8 mouse cellular contexts compared by ENCODE assay signal in the genomic region with DNA sequence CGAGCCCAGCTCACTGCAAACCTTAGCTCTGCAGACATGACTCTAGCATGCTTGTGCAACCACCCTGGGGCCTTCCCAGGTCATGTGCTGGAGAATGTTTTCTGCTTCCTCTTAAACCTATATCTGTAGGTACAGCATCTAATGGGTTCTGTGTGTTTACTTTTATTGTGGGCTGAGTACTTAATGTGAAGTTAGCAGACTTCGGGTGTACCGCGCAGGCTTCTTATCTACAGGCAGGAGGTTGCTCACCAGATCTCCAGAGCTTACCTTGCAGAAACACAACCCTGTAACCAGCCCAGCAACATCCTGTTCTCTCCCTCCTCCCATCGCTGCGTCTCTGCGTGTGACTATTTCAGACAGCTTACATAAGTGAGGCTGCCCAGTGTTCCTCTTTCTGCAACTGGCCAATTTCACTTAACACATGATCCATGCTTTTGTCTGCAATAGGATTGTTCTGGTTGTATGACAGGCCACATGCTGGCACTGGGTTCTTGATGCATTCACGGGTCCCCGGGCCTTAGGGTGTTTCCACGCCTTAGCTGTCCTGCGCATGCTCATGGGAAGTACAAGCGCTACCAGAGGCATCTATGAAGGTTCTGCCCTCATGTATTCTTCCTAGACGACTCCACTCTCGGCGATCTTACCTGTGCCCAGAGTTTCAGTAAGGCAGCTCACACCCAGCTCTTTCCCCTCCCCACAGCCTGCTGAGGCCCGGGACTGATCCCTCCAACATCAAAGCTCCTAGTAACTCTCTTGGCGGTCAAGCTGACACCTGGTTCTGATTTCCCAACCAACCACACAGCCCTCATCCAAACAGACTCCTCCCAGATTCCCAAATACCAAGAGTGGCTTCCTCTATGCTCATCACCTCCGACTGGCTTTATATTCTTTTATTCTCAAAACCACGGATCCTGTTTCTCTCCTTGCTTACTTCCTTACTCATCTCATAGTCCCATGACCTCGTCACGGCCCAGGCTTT.
DNase-seq lines count a peak whose midpoint lies in the region; ATAC-seq and TF ChIP-seq lines count a peak whose summit lies in the region.

No protein-coding gene starts in this region.

- no peak for ATAC-seq in hindbrain, embryonic 16.5 days

- no peak overlapping the region for H3K4me2 ChIP-seq in hindbrain, embryonic 16.5 days (ENCODE audit: low read length)

- no peaks in the 10 kb centered on the region for H3K36me3 ChIP-seq in hindbrain, embryonic 16.5 days (ENCODE audit: control insufficient read depth, insufficient read depth, low read length)

- TF ChIP-seq CTCF in bone marrow, adult 2 months (IDR thresholded peaks at IDR 0.05; ENCODE audit: control insufficient read depth, insufficient read depth, low read length) = no peak

- no peak for TF ChIP-seq POLR2A in bone marrow, adult 2 months (IDR thresholded peaks at IDR 0.05; ENCODE audit: borderline replicate concordance, control insufficient read depth, low read depth, low read length)

- no peak overlapping the region for H3K9ac ChIP-seq in hindbrain, embryonic 16.5 days (ENCODE audit: low read depth, low read length)

- WGBS in bone marrow, adult 2 months = 12% methylated on average over 21 of the region's 21 CpGs
- 87% methylated on average over 21 of the region's 21 CpGs for WGBS in hindbrain, embryonic 16.5 days

- peak; percentile 38 for DNase-seq in layer of hippocampus, adult 9-10 months (ENCODE audit: low spot score)
- DNase-seq in layer of hippocampus, postnatal 10 days (ENCODE audit: low spot score in 2 of 2) = no peak
- peak; percentile 61 to 68 for DNase-seq in left cerebral cortex, postnatal 36 days (ENCODE audit: low spot score in 2 of 2)
- peak; percentile 82 for DNase-seq in naive thymus-derived CD4-positive, alpha-beta T cell, adult 2 months (ENCODE audit: low read depth)
- no peak for DNase-seq in cerebellum, postnatal 14 days
- no peak for DNase-seq in cerebellum, adult 9-10 months

- peaks cover 7% of the 10 kb centered on the region; the same call in 1 of the 2 replicates for H3K4me1 ChIP-seq in bone marrow, adult 2 months (ENCODE audit: control insufficient read depth, insufficient read depth, low read length)
- no peaks in the 10 kb centered on the region for H3K4me1 ChIP-seq in hindbrain, embryonic 16.5 days (ENCODE audit: control insufficient read depth, insufficient read depth, low read depth, low read length)

- peak overlapping the region; percentile 1 for H3K4me3 ChIP-seq in bone marrow, adult 2 months (replicated peaks; ENCODE audit: control insufficient read depth, low read depth, low read length)
- H3K4me3 ChIP-seq in hindbrain, embryonic 16.5 days (ENCODE audit: low read length) = no peak overlapping the region

- peak overlapping the region; percentile 91 for H3K27ac ChIP-seq in bone marrow, adult 2 months (ENCODE audit: control insufficient read depth, insufficient read depth, low read depth, low read length, poor library complexity)
- H3K27ac ChIP-seq in hindbrain, embryonic 16.5 days (ENCODE audit: low read depth, low read length) = no peak overlapping the region

- H3K9me3 ChIP-seq in hindbrain, embryonic 16.5 days (ENCODE audit: control insufficient read depth, low read length) = no peaks in the 10 kb centered on the region

- intact Hi-C loops in left cerebral cortex, postnatal 36 days (cut with DNase I) = loop anchor here (2.0 kb wide), 1 partner anchor 63 kb away; no protein-coding TSS in a partner anchor

- H3K27me3 ChIP-seq in hindbrain, embryonic 16.5 days (replicated peaks; ENCODE audit: control insufficient read depth, insufficient read depth, low read length) = no peaks in the 10 kb centered on the region

Comparison
In these comparisons a context has a peak if more than half of its experiments do, and no peak if none do; other contexts are left out.
1. DNase-seq: peak in layer of hippocampus, adult 9-10 months (single experiment), left cerebral cortex, postnatal 36 days (2 of 2) and naive thymus-derived CD4-positive, alpha-beta T cell, adult 2 months (single experiment); none in layer of hippocampus, postnatal 10 days (0 of 2), cerebellum, postnatal 14 days (0 of 2) and cerebellum, adult 9-10 months (single experiment).